Mouse (Mus musculus) cerebellum, adult 11-12 months (tissue): ENCODE data around the gene Krtap6-2.

Source experiments
- DNase-seq: peaks from one replicate; pipeline ENCODE4 v3.0.0; 2022

The Krtap6-2 gene

GRCm38 (mm10) chr16:89420011-89420410 lies at the start of gene Krtap6-2:
Gene Krtap6-2, minus strand, starts transcription at chr16:89420111.
- DNase-seq = no peak

- no peak for DNase-seq
Measured at GRCm38 (mm10) chr16:89461189-89461588, 41.3 kb upstream of the Krtap6-2 start.

- DNase-seq = no peak
Measured at GRCm38 (mm10) chr16:89429586-89429985, 9.7 kb upstream of the Krtap6-2 start.

- DNase-seq = no peak
Measured at GRCm38 (mm10) chr16:89425310-89425709, 5.4 kb upstream of the Krtap6-2 start.

GRCm38 (mm10) chr16:89416311-89416710 lies 3.6 kb downstream of the Krtap6-2 start:
- no peak for DNase-seq

GRCm38 (mm10) chr16:89410345-89411068 lies 9.4 kb downstream of the Krtap6-2 start:
- DNase-seq = no peak

GRCm38 (mm10) chr16:89403768-89404167 lies 16.1 kb downstream of the Krtap6-2 start, which contains the start of gene Krtap21-1:
Gene Krtap21-1, minus strand, starts transcription at chr16:89403868.
- no peak for DNase-seq

- no peak for DNase-seq
Measured at GRCm38 (mm10) chr16:89372734-89373461, 47.0 kb downstream of the Krtap6-2 start.
